Mouse (Mus musculus) hindbrain, embryonic 14.5 days (tissue): ENCODE data around the gene Eif5a. TPM values are rescaled to one million over a fixed set of nuclear protein-coding genes. Genes with fewer than 3 reads are reported as not detected.
"Not testable (repeated sequence)": the region's sequence is repeated elsewhere in the genome, so short reads cannot be mapped to it uniquely, and the experiment has no call there.

ENCODE experiments used
- ATAC-seq: fragments of 200-750 bp; cut with Nextera tagmentation; 2 replicates; pipeline ENCODE4 v1.8.0; 2017; ENCODE audit warnings: moderate number of reproducible peaks, mild to moderate bottlenecking, moderate TSS enrichment, moderate library complexity; ENCODE audit not compliant: low FRiP score
- DNase-seq: peaks from one replicate; pipeline ENCODE4 v3.0.0-alpha.2; 2015; ENCODE audit warnings: low spot score
- H3K27ac ChIP-seq: fragments of 300-500 bp; sonication (generic); 2 replicates; pipeline ENCODE4 v1.5.1; 2014; ENCODE audit warnings: mild to moderate bottlenecking, moderate library complexity
- H3K27me3 ChIP-seq: fragments of 300-500 bp; sonication (generic); 2 replicates; pipeline ENCODE4 v1.6.1; 2014; ENCODE audit warnings: mild to moderate bottlenecking, low read length, mixed read lengths; ENCODE audit not compliant: control insufficient read depth, insufficient read depth
- H3K36me3 ChIP-seq: fragments of 300-500 bp; sonication (generic); replicated peaks from 2 replicates; pipeline ENCODE4 v1.6.1; 2014; ENCODE audit not compliant: control insufficient read depth, insufficient read depth
- H3K4me1 ChIP-seq: fragments of 300-500 bp; sonication (generic); replicated peaks from 2 replicates; pipeline ENCODE4 v1.6.1; 2014; ENCODE audit warnings: antibody characterized with exemption, low read length, mixed read lengths; ENCODE audit not compliant: control insufficient read depth, insufficient read depth
- H3K4me2 ChIP-seq: fragments of 300-500 bp; sonication (generic); replicated peaks from 2 replicates; pipeline ENCODE4 v1.6.1; 2014; ENCODE audit warnings: mild to moderate bottlenecking, moderate library complexity
- H3K4me3 ChIP-seq: fragments of 300-500 bp; sonication (generic); replicated peaks from 2 replicates; pipeline ENCODE4 v1.5.1; 2014; ENCODE audit warnings: mild to moderate bottlenecking, low read length
- H3K9ac ChIP-seq: fragments of 300-500 bp; sonication (generic); 2 replicates; pipeline ENCODE4 v1.6.1; 2014
- H3K9me3 ChIP-seq: fragments of 300-500 bp; sonication (generic); 2 replicates; pipeline ENCODE4 v1.6.1; 2016; ENCODE audit warnings: low read length; ENCODE audit not compliant: control insufficient read depth
- WGBS: fragments of 180-500 bp; shearing (Covaris S2); extraction: QIAGEN DNeasy Blood & Tissue Kit; methylation state at CpG from one replicate; pipeline ENCODE4 v1.1.7; 2014; 5-methylcytosine and 5-hydroxymethylcytosine counted together
- polyA plus RNA-seq: library from polyadenylated mRNA; unstranded; fragments of >200 nt; fragmentation: Nextera tagmentation; extraction: Ambion mirVana; gene quantifications from 2 replicates; pipeline ENCODE4 v1.2.1, GENCODE M21; 2014

The Eif5a gene
- polyA plus RNA-seq, 1 experiment from 2014 or later = 1,061 TPM

GRCm38 (mm10) chr11:69917379-69917948, 4.3 kb downstream of the Eif5a start:
- no peak overlapping the region for H3K4me2 ChIP-seq
- no peak overlapping the region for H3K27ac ChIP-seq
- WGBS = 89% methylated on average over 8 of the region's 8 CpGs
- H3K36me3 ChIP-seq = peaks cover 57% of the 10 kb centered on the region
- H3K9me3 ChIP-seq = no peaks in the 10 kb centered on the region
- H3K4me1 ChIP-seq = peaks cover 37% of the 10 kb centered on the region
- H3K9ac ChIP-seq = no peak overlapping the region
- ATAC-seq (no peak), DNase-seq (no peak)
- no peak overlapping the region for H3K4me3 ChIP-seq
- no peaks in the 10 kb centered on the region for H3K27me3 ChIP-seq

- not testable (repeated sequence) for H3K9me3 ChIP-seq, DNase-seq, H3K4me3 ChIP-seq, H3K9ac ChIP-seq, H3K4me2 ChIP-seq, H3K27me3 ChIP-seq, H3K27ac ChIP-seq, ATAC-seq
- 66% methylated on average over 7 of the region's 7 CpGs for WGBS
- Histone ChIP-seq H3K36me3 (peaks cover 63% of the 10 kb centered on the region), H3K4me1 (peaks cover 34% of the 10 kb centered on the region)
Measured at GRCm38 (mm10) chr11:69916652-69917378, 4.9 kb downstream of the Eif5a start.

- peak overlapping the region; percentile 78; the same call in 1 of the 2 replicates for H3K4me3 ChIP-seq
Measured at GRCm38 (mm10) chr11:69915667-69916627, 5.8 kb downstream of the Eif5a start.

GRCm38 (mm10) chr11:69914917-69915430, 6.8 kb downstream of the Eif5a start:
- 45% methylated on average over 9 of the region's 9 CpGs for WGBS
- Histone ChIP-seq H3K36me3 (peaks cover 82% of the 10 kb centered on the region), H3K4me3 (peak overlapping the region; percentile 78), H3K27me3 (no peaks in the 10 kb centered on the region), H3K9me3 (no peaks in the 10 kb centered on the region), H3K9ac (peak overlapping the region; percentile 84; the same call in 1 of the 2 replicates), H3K27ac (no peak overlapping the region), H3K4me1 (peaks cover 32% of the 10 kb centered on the region), H3K4me2 (peak overlapping the region; percentile 100)
- ATAC-seq (no peak), DNase-seq (no peak)

More at GRCm38 (mm10) chr11:69915667-69916627, 5.8 kb downstream of the Eif5a start:
- H3K27me3 ChIP-seq = no peaks in the 10 kb centered on the region
- ATAC-seq = no peak
- peak overlapping the region; percentile 100; the same call in 1 of the 2 replicates for H3K4me2 ChIP-seq
- H3K36me3 ChIP-seq = peaks cover 72% of the 10 kb centered on the region
- 70% methylated on average over 5 of the region's 5 CpGs for WGBS
- H3K27ac ChIP-seq = no peak overlapping the region
- H3K9ac ChIP-seq = no peak overlapping the region
- H3K9me3 ChIP-seq = no peaks in the 10 kb centered on the region
- peaks cover 34% of the 10 kb centered on the region for H3K4me1 ChIP-seq
- no peak for DNase-seq

GRCm38 (mm10) chr11:69914372-69914764, 7.4 kb downstream of the Eif5a start:
- H3K9ac ChIP-seq = peak overlapping the region; percentile 84
- no peaks in the 10 kb centered on the region for H3K27me3 ChIP-seq
- H3K4me1 ChIP-seq = peaks cover 25% of the 10 kb centered on the region
- WGBS = under 1% methylated on average over 17 of the region's 17 CpGs
- H3K9me3 ChIP-seq = no peaks in the 10 kb centered on the region
- peak overlapping the region; percentile 92 for H3K27ac ChIP-seq
- H3K4me3 ChIP-seq = peak overlapping the region; percentile 78
- ATAC-seq (no peak), DNase-seq (no peak)
- peak overlapping the region; percentile 100 for H3K4me2 ChIP-seq
- peaks cover 88% of the 10 kb centered on the region for H3K36me3 ChIP-seq

- WGBS = 2% methylated on average over 44 of the region's 61 CpGs
- Histone ChIP-seq H3K9ac (peak within 1 kb of the TSS; percentile 84), H3K27ac (peak within 1 kb of the TSS; percentile 92), H3K4me3 (peak within 1 kb of the TSS; percentile 78), H3K4me1 (peaks cover 19% of the 10 kb centered on the region), H3K27me3 (no peaks in the 10 kb centered on the region), H3K36me3 (peaks cover 88% of the 10 kb centered on the region), H3K9me3 (no peaks in the 10 kb centered on the region), H3K4me2 (peak within 1 kb of the TSS; percentile 100)
- DNase-seq (peak; percentile 97), ATAC-seq (peak; percentile 90)
Measured at GRCm38 (mm10) chr11:69913554-69914371, 8.0 kb downstream of the Eif5a start, which contains the start of gene Gps2. Gene Gps2 (plus strand): TSS chr11:69913888.

GRCm38 (mm10) chr11:69912716-69913530, 8.8 kb downstream of the Eif5a start:
- H3K4me1 ChIP-seq = peaks cover 18% of the 10 kb centered on the region
- H3K27me3 ChIP-seq = no peaks in the 10 kb centered on the region
- DNase-seq = no peak
- no peaks in the 10 kb centered on the region for H3K9me3 ChIP-seq
- no peak overlapping the region for H3K9ac ChIP-seq
- H3K4me2 ChIP-seq = peak overlapping the region; percentile 100
- H3K27ac ChIP-seq = peak overlapping the region; percentile 92; the same call in 1 of the 2 replicates
- WGBS = 82% methylated on average over 15 of the region's 15 CpGs
- H3K4me3 ChIP-seq = peak overlapping the region; percentile 78
- H3K36me3 ChIP-seq = peaks cover 88% of the 10 kb centered on the region
- ATAC-seq = no peak

- H3K27me3 ChIP-seq = no peaks in the 10 kb centered on the region
- WGBS = 89% methylated on average over 6 of the region's 6 CpGs
- no peak overlapping the region for H3K4me2 ChIP-seq
- H3K4me3 ChIP-seq = no peak overlapping the region
- H3K36me3 ChIP-seq = peaks cover 88% of the 10 kb centered on the region
- no peak for DNase-seq
- H3K9ac ChIP-seq = no peak overlapping the region
- no peaks in the 10 kb centered on the region for H3K9me3 ChIP-seq
- H3K4me1 ChIP-seq = peaks cover 18% of the 10 kb centered on the region
- ATAC-seq = no peak
- no peak overlapping the region for H3K27ac ChIP-seq
Measured at GRCm38 (mm10) chr11:69911701-69912100, 10.1 kb downstream of the Eif5a start.
